Mouse (Mus musculus) right cerebral cortex, adult 18-20 months (tissue): ENCODE measurements at regions not wholly inside any gene's neighbourhood (a gene's known extent, or its start where the extent isn't known, plus 50 kb on each side); places are given as distances from the start of the nearest gene placed in this dataset.

Source experiments
- DNase-seq: peaks from one replicate; pipeline ENCODE4 v3.0.0; 2022; ENCODE audit warnings: mixed read lengths

- DNase-seq: peak; percentile 12
Observed at GRCm38 (mm10) chr6:49523184-49523583, 127.8 kb downstream of the Stk31 start.

- peak; percentile 12 for DNase-seq
Observed at GRCm38 (mm10) chr6:49523696-49524095, 128.3 kb downstream of the Stk31 start.

- DNase-seq: no peak
Observed at GRCm38 (mm10) chr6:49533956-49534355, 138.6 kb downstream of the Stk31 start.

- DNase-seq: no peak
Observed at GRCm38 (mm10) chr6:49534551-49534950, 139.1 kb downstream of the Stk31 start.

- DNase-seq: no peak
Observed at GRCm38 (mm10) chr6:49544946-49545345, 149.5 kb downstream of the Stk31 start.

GRCm38 (mm10) chr6:49555069-49555468 lies 159.7 kb downstream of the Stk31 start:
- no peak for DNase-seq

GRCm38 (mm10) chr6:49558508-49558907 lies 163.1 kb downstream of the Stk31 start:
- DNase-seq: no peak

- DNase-seq: no peak
Observed at GRCm38 (mm10) chr6:49559112-49559511, 163.7 kb downstream of the Stk31 start.

- no peak for DNase-seq
Observed at GRCm38 (mm10) chr6:49578340-49578739, 182.9 kb downstream of the Stk31 start.

- no peak for DNase-seq
Observed at GRCm38 (mm10) chr6:49579691-49580090, 184.3 kb downstream of the Stk31 start.

GRCm38 (mm10) chr6:49582040-49582707 lies 186.8 kb downstream of the Stk31 start:
- DNase-seq: no peak

GRCm38 (mm10) chr6:49586553-49586952 lies 191.1 kb downstream of the Stk31 start:
- no peak for DNase-seq

- DNase-seq: no peak
Observed at GRCm38 (mm10) chr6:49588677-49589076, 193.3 kb downstream of the Stk31 start.

- peak; percentile 52 for DNase-seq
Observed at GRCm38 (mm10) chr6:49590927-49591631, 195.7 kb downstream of the Stk31 start.

- DNase-seq: peak; percentile 4
Observed at GRCm38 (mm10) chr6:49591632-49592000, 196.2 kb downstream of the Stk31 start.

GRCm38 (mm10) chr6:49592676-49593075 lies 197.3 kb downstream of the Stk31 start:
- DNase-seq: no peak

- no peak for DNase-seq
Observed at GRCm38 (mm10) chr6:49603201-49603600, 207.8 kb downstream of the Stk31 start.

- DNase-seq: no peak
Observed at GRCm38 (mm10) chr6:49603844-49604243, 208.4 kb downstream of the Stk31 start.

GRCm38 (mm10) chr6:49606028-49606427 lies 210.6 kb downstream of the Stk31 start:
- DNase-seq: no peak

- DNase-seq: no peak
Observed at GRCm38 (mm10) chr6:49606626-49607158, 211.3 kb downstream of the Stk31 start.

- DNase-seq: no peak
Observed at GRCm38 (mm10) chr6:49624080-49624479, 198.4 kb upstream of the Npy start.

GRCm38 (mm10) chr6:49624564-49624963 lies 197.9 kb upstream of the Npy start:
- DNase-seq: no peak

GRCm38 (mm10) chr6:49633470-49634095 lies 188.9 kb upstream of the Npy start:
- DNase-seq: peak; percentile 35

- DNase-seq: peak; percentile 71
Observed at GRCm38 (mm10) chr6:49637654-49638053, 184.9 kb upstream of the Npy start.
